Mouse (Mus musculus) kidney, adult 11 months (tissue): ENCODE results near the gene Rps21.
"Not testable (repeated sequence)": the region's sequence is repeated elsewhere in the genome, so short reads cannot be mapped to it uniquely, and the experiment has no call there.

Source experiments
- DNase-seq: peaks from one replicate; pipeline ENCODE4 v3.0.0; 2022

The Rps21 gene

DNA sequence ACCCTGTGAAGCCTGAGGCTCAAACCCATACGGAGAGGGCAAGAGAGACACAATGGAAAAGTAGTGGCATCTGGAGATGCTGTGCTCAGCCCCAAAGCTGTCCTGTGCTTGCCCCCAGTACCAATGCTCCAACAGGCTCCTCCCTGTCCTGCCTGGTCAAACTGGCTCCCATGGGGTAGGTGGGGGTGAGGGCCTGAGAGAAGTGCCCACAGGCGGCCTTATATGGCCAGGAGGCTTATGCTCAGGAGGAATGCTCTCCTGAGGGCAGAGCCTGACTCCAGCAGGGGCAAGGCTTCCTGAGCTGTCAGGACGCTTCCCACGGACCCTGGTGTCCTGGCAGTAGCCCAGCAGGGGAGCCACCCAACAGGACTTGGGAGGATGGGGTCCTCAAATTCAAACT lies 26.7 kb upstream of the Rps21 start:
- no peak for DNase-seq

DNA sequence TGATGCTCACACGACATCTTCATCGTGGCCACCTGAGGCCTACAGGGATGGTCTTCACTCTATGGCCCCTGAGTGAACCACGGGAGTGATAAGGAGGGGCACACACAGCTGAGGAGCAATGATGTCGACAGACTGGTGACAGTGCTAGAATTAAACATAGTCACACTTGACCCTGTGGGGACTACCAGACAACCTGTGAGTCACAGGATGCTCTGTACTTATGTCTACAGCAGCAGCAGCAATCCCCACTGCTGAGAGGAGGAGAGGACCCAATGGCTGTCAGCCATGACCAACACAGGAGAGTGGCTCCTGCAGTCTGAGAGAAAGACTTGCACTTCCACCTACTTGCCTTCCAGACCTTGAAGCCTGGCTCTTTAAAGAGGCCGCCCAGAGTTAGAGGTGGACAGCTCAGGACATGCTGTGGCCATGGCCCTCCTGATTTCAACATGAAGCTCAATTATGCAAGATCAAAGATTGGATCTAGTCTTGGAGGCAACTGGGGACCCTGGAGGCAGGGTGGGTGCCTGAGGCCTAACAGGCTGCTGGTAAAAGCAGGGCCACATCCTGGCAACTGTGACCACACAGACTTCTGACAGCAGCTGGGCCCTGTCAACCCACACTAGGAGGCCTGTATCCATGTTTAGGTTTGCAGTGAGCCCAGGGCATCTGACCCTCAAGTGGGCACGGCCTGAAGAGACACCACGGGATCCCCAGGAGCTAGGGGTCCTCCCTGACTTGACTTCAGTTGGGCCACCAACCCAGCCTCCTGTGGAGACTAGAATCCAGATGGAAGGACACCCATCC lies 23.9 kb upstream of the Rps21 start:
- no peak for DNase-seq

DNA sequence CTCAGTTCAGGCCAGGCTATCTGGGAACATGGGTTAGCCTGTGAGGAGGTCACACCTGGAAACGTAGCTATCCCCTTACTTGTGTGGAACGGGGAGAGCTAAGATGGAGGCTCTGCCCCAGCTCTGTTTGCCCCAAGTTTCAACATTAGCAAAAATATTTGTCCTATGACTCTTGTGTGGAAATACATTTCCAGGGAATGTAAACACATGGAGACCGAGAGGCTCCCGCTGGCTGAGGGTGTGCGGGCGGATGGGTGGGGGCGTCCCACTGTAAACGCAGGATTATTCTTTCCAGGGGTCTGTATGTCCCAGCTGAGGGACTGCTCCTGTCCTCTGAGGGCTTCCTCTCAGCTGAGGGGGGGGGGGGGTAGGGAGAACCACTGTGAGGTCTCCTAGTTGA lies 22.8 kb upstream of the Rps21 start:
- DNase-seq: no peak

DNA sequence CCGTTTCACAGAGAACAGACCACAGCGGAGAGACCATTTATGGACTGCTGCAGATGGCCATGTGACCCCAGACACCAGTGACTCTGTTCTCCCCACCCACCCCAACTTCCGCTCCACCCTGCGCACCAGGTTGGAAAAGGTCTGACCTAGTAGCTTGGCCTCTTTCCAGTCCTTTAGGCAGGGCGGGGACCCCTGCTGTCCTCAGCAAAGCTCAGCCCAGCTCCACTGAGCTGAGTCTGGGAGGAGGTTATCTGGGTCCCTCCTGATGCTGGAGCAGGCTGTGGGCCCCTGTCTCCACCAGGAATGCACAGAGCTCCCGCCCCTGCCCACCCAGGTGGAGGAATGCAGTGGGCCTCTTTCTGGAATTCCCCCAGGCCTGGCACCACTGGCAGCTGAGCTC lies 22.2 kb upstream of the Rps21 start:
- no peak for DNase-seq

DNA sequence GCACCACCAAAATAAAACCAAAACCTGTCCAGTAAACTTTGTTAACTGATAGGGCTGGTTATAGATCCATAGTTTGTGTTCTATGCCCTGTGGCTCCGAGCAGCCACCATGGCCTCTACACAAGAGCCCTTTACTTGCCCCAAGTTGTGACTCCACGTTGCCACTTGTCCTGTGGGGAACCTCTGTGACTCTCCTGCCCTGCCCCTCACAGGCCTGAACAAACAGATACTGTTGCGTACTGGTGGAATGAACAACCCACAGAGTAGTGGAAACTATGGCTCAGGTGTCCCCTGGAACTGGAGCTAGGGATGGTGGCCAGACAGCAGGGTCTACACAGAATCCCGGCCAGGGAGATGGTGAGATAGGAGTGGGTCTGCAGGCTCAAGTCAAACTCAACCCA lies 21.4 kb upstream of the Rps21 start:
- DNase-seq: no peak

DNA sequence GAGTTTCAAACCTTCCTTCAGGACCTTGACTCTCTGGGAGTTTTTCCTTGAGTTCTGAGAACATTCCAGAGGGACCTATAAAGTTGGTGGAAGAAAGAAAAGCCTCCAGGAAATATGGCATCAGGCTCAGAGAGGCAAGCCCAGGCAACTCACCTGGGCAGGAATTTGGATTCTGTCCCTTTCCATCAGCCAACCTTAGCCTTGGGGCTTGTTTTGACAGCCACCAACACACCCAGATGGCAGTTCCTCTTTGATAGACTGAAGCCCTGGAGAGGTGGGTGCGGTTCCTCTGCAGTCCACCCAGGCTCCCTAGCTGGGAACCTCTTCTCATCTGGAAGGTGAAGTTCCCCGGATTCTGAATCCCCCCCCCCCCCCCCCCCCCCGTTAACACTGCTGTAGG lies 20.7 kb upstream of the Rps21 start:
- DNase-seq: no peak

DNA sequence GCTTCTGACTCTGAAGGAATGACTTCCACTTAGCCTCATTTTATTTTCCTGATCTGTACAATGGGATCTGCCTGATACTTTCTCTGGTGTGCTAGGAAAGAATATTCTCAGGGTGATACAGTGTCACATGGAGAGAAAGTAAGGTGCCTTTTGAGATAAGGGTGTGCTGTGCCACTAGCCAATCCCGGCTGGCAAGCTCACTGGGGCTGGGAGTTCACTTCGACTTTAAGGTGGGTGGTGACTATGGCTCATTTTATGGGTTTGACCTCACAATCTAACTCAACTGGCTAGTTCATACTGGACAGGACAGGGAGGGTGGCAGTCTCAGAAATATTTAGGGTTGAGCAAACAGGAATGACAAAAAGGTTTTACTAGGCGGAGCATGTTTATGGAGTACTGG lies 20.2 kb upstream of the Rps21 start:
- DNase-seq: peak; percentile 56

DNA sequence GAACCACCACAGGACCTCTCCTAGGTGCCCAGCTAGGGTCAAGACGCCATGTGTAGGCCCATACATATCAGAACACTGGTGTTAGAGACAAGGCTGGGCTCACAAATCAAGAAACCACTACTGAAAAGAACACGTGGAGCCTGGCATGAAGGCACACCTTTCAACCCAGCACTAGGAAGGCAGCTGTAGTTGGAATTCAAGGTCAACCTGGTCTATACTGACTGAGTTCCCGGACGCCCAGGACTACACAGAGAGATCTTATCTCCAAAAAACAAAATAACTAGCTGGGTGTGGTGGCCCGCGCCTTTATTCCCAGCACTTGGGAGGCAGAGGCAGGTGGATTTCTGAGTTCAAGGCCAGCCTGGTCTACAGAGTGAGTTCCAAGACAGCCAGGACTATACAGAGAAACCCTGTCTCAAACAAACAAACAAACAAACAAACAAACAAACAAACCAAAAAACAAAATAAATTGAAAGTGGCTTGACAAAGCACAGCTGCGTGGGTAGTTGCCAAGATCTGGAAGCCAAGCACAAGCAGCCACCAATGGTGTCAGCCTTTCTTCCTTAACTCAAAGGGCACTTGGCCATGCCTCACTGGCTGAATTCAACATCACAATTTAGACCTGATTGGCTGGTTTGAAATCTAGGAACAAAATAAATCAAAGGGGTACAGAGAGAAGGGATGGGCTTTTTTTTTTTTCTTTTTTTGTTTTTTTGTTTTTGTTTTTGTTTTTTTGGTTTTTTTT lies 19.4 kb upstream of the Rps21 start:
- no peak for DNase-seq

DNA sequence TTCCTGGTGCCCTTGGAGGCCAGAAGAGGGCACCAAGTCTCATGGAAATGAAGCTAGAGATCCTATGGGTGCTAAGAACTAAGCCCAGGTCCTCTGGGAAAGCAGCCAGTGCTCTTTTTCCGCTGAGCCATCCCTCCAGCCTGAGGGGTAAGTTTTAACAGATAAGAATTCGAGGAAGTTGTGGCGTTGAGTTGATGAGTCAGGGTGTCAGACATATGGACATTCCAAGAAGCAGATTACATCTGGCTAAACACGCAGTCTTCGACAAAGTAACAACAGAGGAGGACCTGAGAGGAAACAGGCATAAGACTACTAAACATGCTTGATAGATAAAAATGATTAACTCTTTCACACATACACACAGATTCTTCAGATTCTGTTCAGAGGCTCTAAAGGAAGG lies 18.6 kb upstream of the Rps21 start:
- no peak for DNase-seq

DNA sequence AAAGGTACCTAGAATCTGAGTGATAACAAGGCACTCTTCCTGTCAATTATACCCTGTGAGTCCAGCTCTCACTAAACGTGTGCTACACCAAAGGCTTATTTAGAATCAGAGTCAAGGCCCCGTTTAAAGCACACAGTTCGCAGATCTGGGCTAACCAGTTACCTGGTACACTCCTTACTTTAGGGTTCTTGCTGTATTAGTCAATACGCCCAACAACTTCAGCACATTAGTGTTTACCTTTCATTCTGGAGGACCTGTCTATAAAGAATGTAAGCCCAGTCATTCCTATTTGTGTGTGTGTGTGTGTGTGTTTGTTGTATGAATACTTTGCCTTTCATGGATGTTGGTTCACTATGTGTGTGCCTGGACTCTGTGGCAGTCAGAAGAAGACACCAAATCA lies 14.1 kb upstream of the Rps21 start:
- DNase-seq: no peak

DNA sequence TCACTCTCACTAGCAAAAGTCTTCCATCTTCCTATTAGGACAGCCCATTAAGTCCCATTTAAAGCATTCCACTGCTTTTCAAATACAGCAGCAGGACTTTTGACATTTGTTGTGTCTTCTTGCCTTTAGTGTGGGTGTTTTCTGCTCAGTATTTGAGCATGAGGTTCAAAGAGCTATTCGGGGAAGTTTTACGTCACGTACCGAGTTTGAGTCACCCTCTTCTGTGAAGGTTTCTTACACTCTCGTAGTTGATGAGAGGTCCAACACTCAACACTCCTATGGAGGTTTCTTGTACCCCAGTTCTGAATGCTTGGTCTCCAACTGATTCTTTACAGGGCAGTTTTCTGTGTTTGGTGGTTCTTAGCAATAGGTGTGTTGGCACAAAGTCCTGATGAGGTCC lies 9.3 kb upstream of the Rps21 start:
- no peak for DNase-seq

DNA sequence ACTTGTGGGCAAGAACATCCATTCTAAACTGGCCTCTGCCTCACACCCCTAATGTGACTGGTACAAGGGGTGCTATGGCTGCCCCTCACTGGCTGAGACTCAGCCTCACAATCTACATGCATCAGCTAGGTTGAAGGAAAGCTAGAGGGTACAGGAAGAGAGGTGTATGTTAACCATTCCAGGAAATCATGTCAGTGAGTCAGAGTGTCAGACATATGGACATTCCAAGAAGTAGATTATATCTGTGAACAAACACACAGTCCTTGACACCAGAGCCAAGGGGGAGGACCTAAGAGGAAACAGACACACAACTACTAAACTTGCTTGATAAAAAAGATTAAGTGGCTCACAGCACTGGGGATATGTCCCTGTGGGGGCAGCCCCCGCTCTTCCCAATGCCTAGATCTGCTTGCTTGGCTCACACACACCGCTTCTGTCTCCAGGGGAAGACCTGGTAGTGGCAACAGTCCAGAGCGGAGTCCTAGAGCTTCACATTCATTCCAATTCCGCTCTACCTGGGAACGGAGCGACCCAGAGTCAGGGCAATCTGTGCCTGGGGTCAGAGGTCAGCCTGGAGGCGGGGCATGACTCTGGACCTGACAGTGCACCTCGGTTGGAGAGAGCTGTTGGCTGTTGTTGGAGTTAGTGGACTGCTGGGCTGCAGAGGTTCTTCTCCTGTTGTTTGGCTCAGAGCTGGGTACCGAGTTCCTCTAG lies 8.1 kb upstream of the Rps21 start:
- DNase-seq: no peak

DNA sequence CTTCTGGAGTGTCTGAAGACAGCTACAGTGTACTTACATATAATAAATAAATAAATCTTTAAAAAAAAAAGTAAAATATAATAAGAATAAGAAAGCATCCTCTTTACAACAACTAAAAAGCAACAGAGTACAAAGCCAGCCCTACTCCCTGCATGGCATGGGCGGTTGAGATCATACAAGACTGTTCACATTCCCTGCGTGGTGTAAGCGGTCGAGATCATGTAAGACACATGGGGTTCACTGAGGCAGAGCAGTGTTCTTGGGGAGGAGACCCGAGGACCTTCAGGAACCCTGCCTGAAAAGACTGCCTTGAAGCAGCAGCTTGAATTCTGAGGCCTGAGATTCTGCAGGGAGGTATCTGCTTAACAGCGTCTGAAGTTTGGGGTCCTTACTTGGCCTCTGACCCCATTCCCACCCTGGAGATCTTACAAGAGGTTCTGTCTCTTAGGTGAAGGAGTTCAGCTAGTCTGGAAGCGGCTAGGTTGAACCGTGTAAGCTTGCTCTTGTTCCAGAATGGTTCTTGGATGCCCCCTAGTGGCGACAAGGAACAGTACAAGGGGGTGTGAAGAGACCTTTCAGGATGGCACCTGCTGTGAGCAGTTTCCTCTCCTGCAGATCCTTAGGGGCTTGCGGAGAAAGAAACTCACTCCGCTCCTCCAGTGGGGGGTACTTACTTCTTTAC lies 6.1 kb upstream of the Rps21 start:
- DNase-seq: peak; percentile 71

DNA sequence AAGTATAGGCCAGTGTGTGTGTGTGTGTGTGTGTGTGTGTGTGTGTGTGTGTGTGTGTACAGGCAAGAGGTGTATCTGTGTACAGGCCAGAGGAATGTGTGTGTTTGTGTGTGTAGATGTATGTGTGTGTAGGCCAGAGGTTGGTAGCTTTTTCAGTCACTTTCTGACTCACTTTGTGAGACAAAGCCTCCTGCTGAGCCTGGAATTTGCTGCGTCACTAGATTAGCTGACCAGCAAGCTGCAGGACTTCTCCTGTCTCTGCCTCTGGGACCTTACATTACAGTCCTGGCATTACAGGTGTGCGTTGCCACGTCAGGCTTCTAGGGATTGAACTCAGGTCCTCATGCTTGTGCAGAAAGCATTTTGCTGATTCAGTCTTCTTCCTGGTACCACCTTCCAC lies 5.3 kb upstream of the Rps21 start:
- DNase-seq: no peak

DNA sequence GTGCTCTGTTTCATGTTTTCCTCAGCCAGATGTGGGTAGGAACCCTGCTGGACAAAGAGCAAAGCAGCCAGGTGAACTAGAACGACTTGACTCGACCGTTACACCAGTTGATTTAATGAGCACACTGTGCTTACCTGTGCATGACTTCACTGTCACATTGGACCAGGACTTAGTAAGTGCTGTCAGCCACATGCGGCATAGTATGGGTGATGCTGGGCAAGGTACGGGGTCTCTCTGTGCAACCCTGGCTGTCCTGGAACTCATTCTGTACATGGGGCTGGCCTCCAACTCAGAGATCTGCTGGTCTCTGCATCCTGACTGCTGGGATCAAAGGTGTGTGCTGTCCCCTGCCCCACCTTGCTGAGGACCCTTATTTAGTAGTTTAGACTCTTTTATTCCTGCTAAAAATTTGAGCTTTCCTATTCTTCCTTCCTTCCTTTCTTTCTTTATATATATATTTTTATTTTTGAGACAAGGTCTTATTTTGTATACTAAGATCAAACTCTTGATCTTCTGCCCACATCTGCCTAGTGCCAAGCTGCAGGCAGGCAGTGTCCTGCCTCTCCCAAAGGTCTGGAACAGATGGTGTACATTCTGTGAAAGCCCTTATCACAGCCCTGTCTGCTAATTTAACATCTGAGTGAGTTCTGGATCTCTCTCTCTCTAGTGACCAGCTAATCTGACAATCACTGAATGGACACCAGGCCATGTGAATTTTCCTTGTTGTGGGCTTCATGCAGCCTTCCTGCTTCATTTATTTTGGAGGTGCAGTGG lies 2.6 kb upstream of the Rps21 start:
- DNase-seq: no peak

DNA sequence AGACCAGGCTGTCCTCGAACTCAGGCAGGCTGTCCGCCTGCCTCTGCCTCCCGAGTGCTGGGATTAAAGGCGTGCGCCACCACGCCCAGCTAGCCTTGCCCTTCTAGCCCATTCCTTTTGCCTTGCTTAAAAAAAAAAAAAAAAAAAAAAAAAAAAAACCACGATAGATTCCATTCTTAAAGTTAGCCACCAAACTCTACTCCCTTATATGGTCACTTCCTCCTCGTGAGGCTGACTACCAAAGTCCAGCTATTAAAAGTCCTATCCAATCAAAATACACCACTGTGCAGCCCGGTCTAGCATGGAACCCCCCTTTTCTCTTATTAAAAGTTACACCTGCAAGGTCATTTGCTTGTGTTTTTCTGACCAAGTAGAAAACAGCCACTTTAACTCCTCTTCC lies 1.5 kb upstream of the Rps21 start:
- DNase-seq: peak; percentile 64

DNA sequence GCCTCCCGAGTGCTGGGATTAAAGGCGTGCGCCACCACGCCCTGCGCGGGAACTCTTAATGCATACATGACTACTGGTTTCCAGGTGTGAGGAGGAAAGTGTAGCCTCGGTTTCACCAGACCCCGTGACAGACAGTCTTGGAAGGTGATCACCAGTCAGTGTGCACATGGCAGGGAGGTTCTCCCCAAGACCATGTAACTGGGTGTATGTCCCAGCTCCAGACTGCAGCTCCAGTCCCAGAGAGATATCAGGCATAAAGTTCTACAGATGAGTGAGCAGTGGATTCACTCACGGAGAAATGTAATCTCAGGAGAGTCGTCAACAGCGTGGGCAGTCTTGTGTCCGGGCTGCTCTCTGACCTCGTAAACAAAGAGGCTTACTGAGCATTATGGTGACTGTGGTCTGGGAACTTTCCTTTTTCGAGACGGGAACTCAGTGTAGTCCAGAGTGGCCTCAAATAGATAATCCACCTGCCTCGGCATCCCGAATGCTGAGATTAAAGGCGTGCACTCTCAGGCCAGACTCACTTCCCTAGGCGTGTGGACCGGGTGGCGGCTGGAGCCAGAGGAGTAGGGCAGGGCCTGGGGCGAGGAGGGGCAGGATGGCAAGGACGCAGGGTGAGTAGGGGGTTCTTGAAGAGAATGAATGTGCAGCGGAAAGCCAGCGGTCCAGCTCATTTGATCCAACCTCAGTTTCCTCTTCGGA lies 729 bp upstream of the Rps21 start:
- no peak for DNase-seq

DNA sequence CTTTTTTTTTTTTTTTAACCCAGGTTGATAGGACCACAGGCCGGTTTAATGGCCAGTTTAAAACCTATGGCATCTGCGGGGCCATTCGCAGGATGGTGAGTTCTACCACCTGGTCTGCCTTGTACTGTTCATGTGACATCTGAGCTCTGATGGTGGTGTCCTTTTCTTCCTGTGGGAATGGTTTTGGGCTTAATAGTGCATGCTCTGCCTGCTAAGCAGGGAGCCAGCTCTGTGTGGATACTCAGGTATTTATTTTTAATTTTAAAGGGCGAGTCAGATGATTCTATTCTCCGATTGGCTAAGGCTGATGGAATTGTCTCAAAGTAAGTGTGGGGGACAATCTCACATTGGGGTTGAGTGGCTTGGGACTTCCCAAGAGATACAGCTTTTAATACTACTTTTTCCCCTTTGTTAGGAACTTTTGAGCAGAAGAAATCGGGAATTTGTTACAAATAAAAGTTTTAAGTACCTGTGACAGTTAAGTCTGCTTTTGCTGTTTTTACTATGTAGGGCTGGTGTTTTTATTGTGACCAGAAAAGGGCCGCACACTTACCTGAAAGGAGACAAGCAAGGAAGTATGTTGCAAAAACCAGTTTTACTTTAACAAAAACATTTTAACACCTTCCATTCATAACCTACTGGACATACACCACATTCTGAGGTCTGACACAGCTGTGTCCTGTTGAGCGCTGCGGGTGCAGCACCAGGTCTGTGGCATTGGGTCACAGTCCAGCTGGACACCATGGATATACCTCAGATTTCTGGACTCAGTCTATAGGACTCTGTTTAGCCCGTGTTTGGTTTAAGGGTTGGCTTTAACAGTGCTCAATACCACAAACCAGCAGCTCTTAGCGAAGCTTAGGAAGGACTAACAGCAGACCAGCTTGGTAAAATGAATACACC lies 1.0 kb downstream of the Rps21 start:
- DNase-seq: no peak

DNA sequence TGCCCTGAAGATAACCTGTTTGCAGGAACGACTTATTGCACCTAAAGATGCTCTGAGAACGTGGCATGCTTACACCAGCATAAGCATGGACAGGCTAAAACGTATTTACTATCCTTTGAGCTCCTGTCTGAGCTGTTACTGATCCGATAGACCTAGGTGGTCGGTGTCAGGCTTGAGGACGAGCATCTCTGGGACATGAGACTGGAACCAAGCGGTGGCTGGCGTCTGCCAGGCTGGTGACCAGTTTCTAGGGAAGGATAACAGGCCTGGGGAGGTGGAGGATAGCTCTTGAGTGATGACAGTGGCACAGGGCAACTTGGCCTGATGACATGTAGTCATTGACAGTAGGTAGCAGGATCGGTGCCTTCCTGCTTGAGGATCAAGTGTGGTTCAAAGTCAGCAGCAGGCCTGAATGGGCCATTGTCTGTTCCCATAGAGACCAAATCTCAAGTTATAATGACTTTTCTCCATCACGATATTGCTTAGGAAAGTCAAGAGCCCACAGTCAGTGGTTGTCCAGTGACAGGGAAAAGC lies 1.8 kb downstream of the Rps21 start:
- not testable (repeated sequence) for DNase-seq

DNA sequence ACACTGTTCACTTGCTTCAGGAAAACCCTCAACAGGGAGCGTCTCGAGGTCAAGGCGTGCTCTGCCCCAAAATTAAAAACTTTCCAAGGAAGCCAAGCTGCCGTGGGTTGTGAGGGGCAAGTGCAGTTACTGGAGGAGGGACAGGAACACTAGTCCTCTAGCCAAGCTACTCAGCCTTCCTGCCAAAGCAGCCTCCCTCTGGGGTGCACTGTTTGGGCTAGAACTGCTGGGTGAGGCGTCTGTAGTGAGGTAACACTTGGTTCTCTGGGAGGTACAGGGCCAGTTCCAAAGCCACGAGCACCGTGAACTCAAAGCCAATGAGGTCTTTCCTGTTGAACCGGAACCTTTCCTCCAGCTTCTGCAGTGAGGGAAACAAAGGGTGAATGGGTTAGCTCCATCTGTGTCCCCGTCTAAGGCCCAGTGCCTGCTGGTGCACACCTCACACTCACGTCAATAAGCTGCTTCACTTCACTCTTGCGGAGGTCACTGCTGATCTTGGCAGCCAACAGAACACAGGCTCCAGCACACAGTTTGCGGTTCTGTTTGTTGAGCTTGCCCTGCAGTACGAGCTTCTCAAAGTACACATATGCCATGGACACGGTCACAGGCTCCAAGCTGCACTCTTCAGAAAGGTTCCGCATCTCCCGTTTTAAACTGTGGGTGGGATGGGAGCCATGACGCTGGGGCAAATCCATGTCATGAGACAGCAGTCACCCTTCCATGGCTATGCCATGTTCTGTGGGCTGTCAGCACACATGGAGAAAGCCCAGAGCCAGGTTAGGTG lies 2.8 kb downstream of the Rps21 start:
- not testable (repeated sequence) for DNase-seq
